Mouse (Mus musculus) G1E (cell line): ENCODE data around the gene Gm2a. TPM values are rescaled to one million over a fixed set of nuclear protein-coding genes. Genes with fewer than 3 reads are reported as not detected.
"Not testable (repeated sequence)": the region's sequence is repeated elsewhere in the genome, so short reads cannot be mapped to it uniquely, and the experiment has no call there.

Experiments
- ATAC-seq: 2 replicates; pipeline ENCODE4 v1.8.0; 2016; ENCODE audit warnings: mild to moderate bottlenecking; ENCODE audit not compliant: insufficient number of reproducible peaks, poor library complexity, low FRiP score, severe bottlenecking; ENCODE audit errors: extremely low read depth
- DNase-seq: peaks from one replicate; pipeline ENCODE4 v3.0.0; 2012; ENCODE audit warnings: low spot score
- H3K27me3 ChIP-seq: 2 replicates; pipeline ENCODE4 v1.6.1; 2012; ENCODE audit warnings: mild to moderate bottlenecking, low read length, inconsistent platforms; ENCODE audit not compliant: insufficient read depth
- H3K36me3 ChIP-seq: replicated peaks from 2 replicates; pipeline ENCODE3; 2012; ENCODE audit warnings: mild to moderate bottlenecking, inconsistent platforms
- H3K4me1 ChIP-seq: 2 replicates; pipeline ENCODE4 v1.6.1; 2012; ENCODE audit warnings: low read depth, low read length, inconsistent platforms, mixed read lengths; ENCODE audit not compliant: insufficient read depth
- H3K4me3 ChIP-seq: 2 replicates; pipeline ENCODE4 v1.5.1; 2012; ENCODE audit warnings: low read depth, mild to moderate bottlenecking, inconsistent platforms, low read length, moderate library complexity, mixed read lengths
- H3K9me3 ChIP-seq: replicated peaks from 2 replicates; pipeline ENCODE4 v1.6.1; 2012; ENCODE audit warnings: inconsistent platforms
- CTCF ChIP-seq: IDR thresholded peaks from 2 replicates; pipeline ENCODE4 v1.5.1; 2012; ENCODE audit warnings: low read depth, low read length, inconsistent platforms, mixed read lengths
- GATA1 ChIP-seq: IDR thresholded peaks from 2 replicates; pipeline ENCODE4 v1.6.1; 2012; ENCODE audit warnings: borderline replicate concordance, low read length, inconsistent platforms, mixed read lengths
- GATA2 ChIP-seq: IDR thresholded peaks from 2 replicates; pipeline ENCODE4 v1.6.1; 2012; ENCODE audit warnings: low read depth, low read length, inconsistent platforms, borderline replicate concordance
- POLR2AphosphoS5 ChIP-seq: IDR thresholded peaks from 2 replicates; pipeline ENCODE4 v1.6.1; 2012; ENCODE audit warnings: low read depth, low read length, inconsistent platforms; ENCODE audit not compliant: insufficient replicate concordance
- TAL1 ChIP-seq: conservative IDR thresholded peaks from 2 replicates; pipeline ENCODE4 v1.6.1; 2012; ENCODE audit warnings: low read depth, low read length, inconsistent platforms, mixed read lengths
- polyA plus RNA-seq: library from polyadenylated mRNA; stranded (reverse); fragments of >175 nt; gene quantifications from 2 replicates; pipeline ENCODE4 v1.2.3, GENCODE M21; 2012
- total RNA-seq, 2 experiments: library from RNA; stranded (forward) in 1 of 2; stranded (reverse) in 1 of 2; fragments of 200-1000 nt in 1 of 2; fragments of >200 nt in 1 of 2; fragmentation: Nextera tagmentation in 1 of 2; gene quantifications; 2 replicates each; pipeline ENCODE4 v1.2.3; 2014 to 2017

Gene Gm2a
- total and polyA plus RNA-seq, 3 experiments = 0.05 TPM; not detected in 2

- Histone ChIP-seq H3K4me1 (no peaks in the 10 kb centered on the region), H3K36me3 (no peaks in the 10 kb centered on the region), H3K27me3 (peaks cover 5% of the 10 kb centered on the region), H3K4me3 (no peak overlapping the region), H3K9me3 (no peaks in the 10 kb centered on the region)
- TF ChIP-seq GATA1 (no peak), TAL1 (no peak), CTCF (no peak), POLR2AphosphoS5 (no peak), GATA2 (no peak)
- DNase-seq (no peak), ATAC-seq (no peak)
Measured at GRCm38 (mm10) chr11:55105389-55105788, 7.5 kb downstream of the Gm2a start.

- ATAC-seq = no peak
- H3K9me3 ChIP-seq = no peaks in the 10 kb centered on the region
- TF ChIP-seq POLR2AphosphoS5 (no peak), GATA1 (no peak), TAL1 (no peak), GATA2 (no peak), CTCF (no peak)
- H3K27me3 ChIP-seq = peaks cover under 1% of the 10 kb centered on the region
- no peak for DNase-seq
- H3K4me3 ChIP-seq = no peak overlapping the region
- H3K4me1 ChIP-seq = no peaks in the 10 kb centered on the region
- no peaks in the 10 kb centered on the region for H3K36me3 ChIP-seq
Measured at GRCm38 (mm10) chr11:55106636-55107035, 8.7 kb downstream of the Gm2a start.

GRCm38 (mm10) chr11:55109521-55110300 lies 11.8 kb downstream of the Gm2a start:
- ATAC-seq = no peak
- H3K9me3 ChIP-seq = no peaks in the 10 kb centered on the region
- peaks cover 3% of the 10 kb centered on the region for H3K4me1 ChIP-seq
- no peaks in the 10 kb centered on the region for H3K36me3 ChIP-seq
- TF ChIP-seq CTCF = no peak
- TF ChIP-seq TAL1 = no peak
- TF ChIP-seq GATA2 = no peak
- TF ChIP-seq POLR2AphosphoS5 = no peak
- DNase-seq = no peak
- H3K27me3 ChIP-seq = no peaks in the 10 kb centered on the region; the same call in 1 of the 2 replicates
- H3K4me3 ChIP-seq = no peak overlapping the region

GRCm38 (mm10) chr11:55110566-55111169 lies 12.8 kb downstream of the Gm2a start:
- Histone ChIP-seq H3K4me3 (no peak overlapping the region), H3K36me3 (no peaks in the 10 kb centered on the region)

GRCm38 (mm10) chr11:55113209-55113860 lies 15.4 kb downstream of the Gm2a start:
- no peak for ATAC-seq
- H3K4me1 ChIP-seq = peaks cover 3% of the 10 kb centered on the region
- H3K36me3 ChIP-seq = no peaks in the 10 kb centered on the region
- H3K9me3 ChIP-seq = no peaks in the 10 kb centered on the region
- no peak for DNase-seq
- no peaks in the 10 kb centered on the region; the same call in 1 of the 2 replicates for H3K27me3 ChIP-seq
- TF ChIP-seq GATA2 (no peak), POLR2AphosphoS5 (no peak), GATA1 (no peak), CTCF (no peak), TAL1 (no peak)
- H3K4me3 ChIP-seq = no peak overlapping the region; the same call in 1 of the 2 replicates

More at GRCm38 (mm10) chr11:55110566-55111169, 12.8 kb downstream of the Gm2a start:
- ATAC-seq (no peak), DNase-seq (no peak)
- no peaks in the 10 kb centered on the region for H3K9me3 ChIP-seq
- TF ChIP-seq TAL1 = no peak
- TF ChIP-seq POLR2AphosphoS5 = no peak
- no peak for TF ChIP-seq CTCF
- no peak for TF ChIP-seq GATA2
- no peak for TF ChIP-seq GATA1
- H3K27me3 ChIP-seq = no peaks in the 10 kb centered on the region; the same call in 1 of the 2 replicates
- peaks cover 3% of the 10 kb centered on the region for H3K4me1 ChIP-seq

GRCm38 (mm10) chr11:55113861-55114250 lies 15.9 kb downstream of the Gm2a start:
- not testable (repeated sequence) for ATAC-seq, H3K4me3 ChIP-seq, H3K36me3 ChIP-seq, H3K27me3 ChIP-seq, DNase-seq, H3K9me3 ChIP-seq, H3K4me1 ChIP-seq
